Mouse (Mus musculus): ENCODE data around the gene Tmem14c. TPM values are rescaled to one million over a fixed set of nuclear protein-coding genes. Genes with fewer than 3 reads are reported as not detected.
A peak's percentile ranks its signal among the peaks of the same experiment; 100 is the strongest.

Tmem14c gene
- total RNA-seq (2014; rRNA removed; ENCODE audit: low replicate concordance) (116 and 142 TPM in 2 replicates), polyA plus RNA-seq (2015; fragmentation: Nextera tagmentation; extraction: Ambion mirVana) (282 and 290 TPM in 2 replicates)

DNA sequence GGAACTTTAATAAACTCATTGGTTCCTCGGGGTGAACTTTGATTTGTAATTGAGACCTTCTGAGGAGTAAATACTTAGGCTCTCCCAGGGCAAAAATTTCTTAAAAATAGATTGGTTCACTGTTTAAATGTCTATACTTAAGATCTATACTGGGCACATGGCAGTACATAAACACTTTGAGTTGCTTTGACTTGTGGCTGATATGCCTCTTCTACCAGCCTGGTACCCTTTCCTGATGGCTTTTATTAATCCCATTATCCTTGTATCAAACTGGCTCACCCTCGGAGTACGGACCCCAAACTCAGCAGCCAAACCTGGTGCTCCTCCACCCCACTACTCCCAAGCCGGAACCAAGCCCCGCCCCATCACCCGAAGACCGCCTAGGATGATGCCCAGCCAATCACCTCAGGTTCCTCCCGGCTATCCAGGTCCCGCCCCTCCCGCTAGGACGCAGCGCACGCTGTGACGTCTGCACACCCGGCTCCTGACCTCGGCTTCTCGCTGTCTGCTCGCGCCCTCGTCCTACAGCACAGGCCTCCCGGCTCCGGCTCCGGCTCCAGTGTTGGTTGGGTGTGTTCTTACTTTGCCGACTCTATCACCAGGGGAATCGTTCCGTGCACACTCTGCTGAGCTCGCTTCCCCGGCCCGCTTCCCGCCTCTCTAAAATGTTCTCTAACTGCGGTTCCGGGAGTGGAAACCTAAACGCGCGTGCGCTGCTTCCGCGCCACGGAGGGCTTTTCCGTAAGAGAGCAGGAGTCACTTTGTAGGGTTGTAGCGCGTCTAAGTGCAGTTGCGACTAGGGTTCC is at the start of gene Tmem14c:
Gene Tmem14c (plus strand): TSS at position 464 of the 806 bp plus-strand sequence.
- Histone ChIP-seq H3K4me2 (ENCODE audit: low read depth, low read length) (peak within 1 kb of the TSS; percentile 69), H3K27ac (ENCODE audit: low read depth) (peak within 1 kb of the TSS; percentile 91), H3K9me3 (replicated peaks; ENCODE audit: control insufficient read depth, low read length) (no peaks in the 10 kb centered on the region), H3K36me3 (replicated peaks; ENCODE audit: control insufficient read depth, insufficient read depth, low read length) (peaks cover 51% of the 10 kb centered on the region), H3K4me1 (ENCODE audit: control insufficient read depth, insufficient read depth) (peaks cover 8% of the 10 kb centered on the region; the same call in 1 of the 2 replicates), H3K27me3 (ENCODE audit: control insufficient read depth, insufficient read depth, low read length) (no peaks in the 10 kb centered on the region), H3K4me3 (ENCODE audit: low read depth, low read length) (peak within 1 kb of the TSS; percentile 60), H3K9ac (replicated peaks; ENCODE audit: low read depth, low read length) (peak within 1 kb of the TSS; percentile 60)
- ATAC-seq (ENCODE audit: insufficient read depth, low read depth) (peak; percentile 99), DNase-seq (ENCODE audit: low spot score) (peak; percentile 96)
- under 1% methylated on average over 43 of the region's 43 CpGs for WGBS
- TF ChIP-seq CTCF (IDR thresholded peaks at IDR 0.05; ENCODE audit: low read depth) = no peak
- peak; percentile 50; the same call in 1 of the 2 replicates for TF ChIP-seq EP300 (IDR thresholded peaks at IDR 0.05; ENCODE audit: low read depth)

DNA sequence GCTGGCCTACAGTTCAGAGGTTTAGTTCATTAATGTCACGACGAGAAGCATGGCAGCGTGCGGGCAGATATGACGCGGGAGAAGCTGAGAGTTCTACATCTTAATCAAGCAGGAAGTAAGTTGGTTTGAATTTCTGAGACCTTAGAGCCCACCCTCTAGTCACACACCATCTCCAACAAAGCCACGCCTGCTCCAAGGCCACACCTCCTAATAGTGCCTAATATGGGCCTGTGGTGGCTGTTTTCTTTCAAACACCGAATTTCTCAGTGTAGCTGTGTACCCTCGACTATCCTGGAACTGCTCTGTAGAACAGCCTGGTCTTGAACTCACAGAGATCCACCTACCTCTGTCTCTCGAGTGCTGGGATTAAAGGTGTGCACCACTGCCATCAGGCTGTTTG is 48.5 kb upstream of the Tmem14c start:
- H3K27ac ChIP-seq (ENCODE audit: low read depth) = no peak overlapping the region
- no peak overlapping the region for H3K4me3 ChIP-seq (ENCODE audit: low read depth, low read length)
- no peak overlapping the region for H3K9ac ChIP-seq (replicated peaks; ENCODE audit: low read depth, low read length)
- no peak overlapping the region for H3K4me2 ChIP-seq (ENCODE audit: low read depth, low read length)
- no peak for ATAC-seq (ENCODE audit: insufficient read depth, low read depth)
- TF ChIP-seq EP300 (IDR thresholded peaks at IDR 0.05; ENCODE audit: low read depth) (no peak), CTCF (IDR thresholded peaks at IDR 0.05; ENCODE audit: low read depth) (no peak)
- H3K9me3 ChIP-seq (replicated peaks; ENCODE audit: control insufficient read depth, low read length) = no peaks in the 10 kb centered on the region
- H3K27me3 ChIP-seq (ENCODE audit: control insufficient read depth, insufficient read depth, low read length) = no peaks in the 10 kb centered on the region
- no peaks in the 10 kb centered on the region for H3K36me3 ChIP-seq (replicated peaks; ENCODE audit: control insufficient read depth, insufficient read depth, low read length)
- no peaks in the 10 kb centered on the region for H3K4me1 ChIP-seq (ENCODE audit: control insufficient read depth, insufficient read depth)
- WGBS = 92% methylated on average over 10 of the region's 10 CpGs
- DNase-seq (ENCODE audit: low spot score) = no peak

DNA sequence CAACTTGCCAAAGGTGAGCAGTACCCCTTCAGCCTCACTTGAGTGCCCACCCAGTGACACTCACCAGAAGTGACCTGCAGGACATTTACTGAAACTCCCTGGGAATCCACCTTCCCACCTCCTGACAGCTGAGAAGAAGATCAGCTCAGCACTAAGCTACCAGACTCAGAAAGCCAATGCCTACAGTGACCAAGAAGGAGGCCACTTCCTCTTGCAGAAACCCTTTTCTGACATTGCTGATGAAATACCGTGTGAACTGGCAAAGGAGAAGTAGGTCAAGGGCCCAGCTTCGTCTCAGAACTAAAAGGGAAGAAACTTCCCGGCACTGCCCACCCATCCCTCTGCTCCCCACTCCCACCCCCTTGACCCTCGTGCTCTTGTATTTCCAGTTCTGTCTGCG is 47.5 kb upstream of the Tmem14c start:
- H3K4me1 ChIP-seq (ENCODE audit: control insufficient read depth, insufficient read depth) = no peaks in the 10 kb centered on the region
- ATAC-seq (ENCODE audit: insufficient read depth, low read depth) (no peak), DNase-seq (ENCODE audit: low spot score) (no peak)
- no peaks in the 10 kb centered on the region for H3K9me3 ChIP-seq (replicated peaks; ENCODE audit: control insufficient read depth, low read length)
- H3K4me2 ChIP-seq (ENCODE audit: low read depth, low read length) = no peak overlapping the region
- no peaks in the 10 kb centered on the region for H3K27me3 ChIP-seq (ENCODE audit: control insufficient read depth, insufficient read depth, low read length)
- no peak overlapping the region for H3K27ac ChIP-seq (ENCODE audit: low read depth)
- H3K36me3 ChIP-seq (replicated peaks; ENCODE audit: control insufficient read depth, insufficient read depth, low read length) = no peaks in the 10 kb centered on the region
- TF ChIP-seq EP300 (IDR thresholded peaks at IDR 0.05; ENCODE audit: low read depth) (no peak), CTCF (IDR thresholded peaks at IDR 0.05; ENCODE audit: low read depth) (no peak)
- WGBS = 61% methylated on average over 5 of the region's 5 CpGs
- H3K4me3 ChIP-seq (ENCODE audit: low read depth, low read length) = no peak overlapping the region
- no peak overlapping the region for H3K9ac ChIP-seq (replicated peaks; ENCODE audit: low read depth, low read length)

DNA sequence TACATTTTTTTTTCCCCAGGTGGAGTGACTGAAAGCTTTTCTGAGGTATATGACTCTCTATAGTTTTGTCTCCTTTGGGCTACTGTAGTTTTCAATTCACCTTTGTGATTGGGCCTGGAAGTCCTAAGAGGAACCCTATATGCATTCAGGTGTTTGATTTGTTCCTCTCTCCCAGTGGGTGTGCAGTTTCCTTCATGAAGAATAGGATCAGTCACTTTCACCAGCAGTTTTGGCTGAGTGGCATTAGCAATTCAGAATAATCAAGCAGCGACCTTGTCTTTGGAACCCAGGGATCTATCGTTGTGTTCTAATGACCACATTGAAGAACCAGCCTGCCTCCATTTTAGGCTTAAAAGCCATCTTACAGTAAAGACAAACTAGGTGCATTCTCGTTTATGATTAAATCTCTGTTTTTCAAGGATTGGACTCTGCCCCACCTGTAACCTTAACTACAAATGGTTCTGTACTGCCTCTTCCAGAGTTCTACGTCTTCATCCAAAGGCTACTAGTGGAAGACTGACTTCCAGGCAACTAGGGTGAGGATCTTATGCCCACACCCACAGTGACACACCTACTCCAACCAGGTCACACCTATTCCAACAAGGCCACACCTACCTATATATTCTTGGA is 46.2 kb upstream of the Tmem14c start:
- ATAC-seq (ENCODE audit: insufficient read depth, low read depth) = no peak
- Histone ChIP-seq H3K27me3 (ENCODE audit: control insufficient read depth, insufficient read depth, low read length) (no peaks in the 10 kb centered on the region), H3K9me3 (replicated peaks; ENCODE audit: control insufficient read depth, low read length) (no peaks in the 10 kb centered on the region), H3K36me3 (replicated peaks; ENCODE audit: control insufficient read depth, insufficient read depth, low read length) (no peaks in the 10 kb centered on the region), H3K4me1 (ENCODE audit: control insufficient read depth, insufficient read depth) (no peaks in the 10 kb centered on the region), H3K9ac (replicated peaks; ENCODE audit: low read depth, low read length) (no peak overlapping the region), H3K4me2 (ENCODE audit: low read depth, low read length) (no peak overlapping the region), H3K4me3 (ENCODE audit: low read depth, low read length) (no peak overlapping the region), H3K27ac (ENCODE audit: low read depth) (no peak overlapping the region)
- TF ChIP-seq CTCF (IDR thresholded peaks at IDR 0.05; ENCODE audit: low read depth) (no peak), EP300 (IDR thresholded peaks at IDR 0.05; ENCODE audit: low read depth) (no peak)
- 81% methylated on average over 4 of the region's 4 CpGs for WGBS
- DNase-seq (ENCODE audit: low spot score) = no peak

DNA sequence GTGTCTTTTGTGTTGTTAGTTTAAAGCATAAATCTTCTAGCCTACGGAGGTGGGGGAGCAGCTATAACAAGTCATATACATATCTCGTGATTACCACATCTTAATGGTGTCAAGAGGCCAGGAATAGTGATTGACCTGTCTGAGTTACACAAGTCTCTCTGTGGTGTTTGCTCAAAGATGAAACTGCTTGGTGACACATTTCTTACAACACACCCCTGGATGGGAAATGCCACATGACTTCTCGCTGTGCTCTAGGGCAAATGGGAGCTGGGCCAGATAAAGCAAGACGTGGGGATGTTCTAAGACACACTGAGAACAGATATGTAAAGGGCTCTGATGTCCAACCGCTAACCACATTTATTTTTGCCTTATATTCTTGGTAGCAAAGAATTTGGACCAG is 44.8 kb upstream of the Tmem14c start:
- TF ChIP-seq EP300 (IDR thresholded peaks at IDR 0.05; ENCODE audit: low read depth) = no peak
- TF ChIP-seq CTCF (IDR thresholded peaks at IDR 0.05; ENCODE audit: low read depth) = no peak
- 72% methylated on average over 5 of the region's 5 CpGs for whole genome bisulfite sequencing

More for the DNA sequence above, 44.8 kb upstream of the Tmem14c start:
- DNase-seq (ENCODE audit: low spot score) (no peak), ATAC-seq (ENCODE audit: insufficient read depth, low read depth) (no peak)
- H3K27ac ChIP-seq (ENCODE audit: low read depth) = no peak overlapping the region
- H3K9ac ChIP-seq (replicated peaks; ENCODE audit: low read depth, low read length) = no peak overlapping the region
- H3K4me1 ChIP-seq (ENCODE audit: control insufficient read depth, insufficient read depth) = no peaks in the 10 kb centered on the region
- no peaks in the 10 kb centered on the region for H3K27me3 ChIP-seq (ENCODE audit: control insufficient read depth, insufficient read depth, low read length)
- no peaks in the 10 kb centered on the region for H3K9me3 ChIP-seq (replicated peaks; ENCODE audit: control insufficient read depth, low read length)
- H3K36me3 ChIP-seq (replicated peaks; ENCODE audit: control insufficient read depth, insufficient read depth, low read length) = no peaks in the 10 kb centered on the region
- H3K4me3 ChIP-seq (ENCODE audit: low read depth, low read length) = no peak overlapping the region
- H3K4me2 ChIP-seq (ENCODE audit: low read depth, low read length) = no peak overlapping the region

Measured in heart, postnatal 0 days (tissue).